ENCODE assay signal across 8 mouse cellular contexts in genomic region chr6:134793911-134794520, GRCm38 (mm10). TPM values are rescaled to one million over a fixed set of nuclear protein-coding genes. Genes with fewer than 3 reads are reported as not detected.
DNase-seq lines count a peak whose midpoint lies in the region; ATAC-seq and TF ChIP-seq lines count a peak whose summit lies in the region.

No protein-coding gene starts in this region.

- DNase-seq in gastrocnemius, adult 18-20 months (ENCODE audit: low spot score): peak; percentile 85
- DNase-seq in left cerebral cortex, adult 2 months (ENCODE audit: extremely low spot score in 1 of 2, low spot score in 2 of 2): peak; percentile 77 to 81
- peak; percentile 77 to 78 for DNase-seq in right cerebral cortex, adult 2 months (ENCODE audit: low spot score in 2 of 2)
- peak; percentile 44 for DNase-seq in urinary bladder, postnatal 10 days (ENCODE audit: low spot score)

- H3K4me3 ChIP-seq in hindbrain, embryonic 15.5 days: peak overlapping the region; percentile 19; the same call in 1 of the 2 replicates
- peak overlapping the region; percentile 24; the same call in 1 of the 2 replicates for H3K4me3 ChIP-seq in left cerebral cortex, adult 2 months

- WGBS in hindbrain, embryonic 15.5 days: 16% methylated on average over 21 of the region's 21 CpGs

- peak; percentile 94 for TF ChIP-seq CTCF in left cerebral cortex, adult 2 months (IDR thresholded peaks at IDR 0.05)

- peak; percentile 41 for ATAC-seq in activated CD4-positive, CD25-positive, alpha-beta regulatory T cell, adult 4 months
- ATAC-seq in common myeloid progenitor, adult 5-6 weeks (replicated peaks; ENCODE audit: low read depth, poor library complexity, severe bottlenecking): peak; percentile 53
- no peak for ATAC-seq in hindbrain, embryonic 15.5 days (ENCODE audit: low FRiP score, low read depth)
- ATAC-seq in megakaryocyte, adult 5-6 weeks (ENCODE audit: poor library complexity, severe bottlenecking): peak; percentile 57

- no peaks in the 10 kb centered on the region for H3K36me3 ChIP-seq in hindbrain, embryonic 15.5 days

- H3K27me3 ChIP-seq in hindbrain, embryonic 15.5 days: 0 out of 2 replicates have a peak, but pooled peaks cover 4% of the 10 kb centered on the region

- peaks cover 21% of the 10 kb centered on the region for H3K4me1 ChIP-seq in hindbrain, embryonic 15.5 days (replicated peaks)

- intact Hi-C loops in left cerebral cortex, adult 2 months (cut with DNase I): loop anchor here (1.0 to 5.0 kb wide), 3 partner anchors 37 to 135 kb away; partner anchors contain the start of gene Crebl2

- no peak overlapping the region for H3K9ac ChIP-seq in hindbrain, embryonic 15.5 days

- no peak overlapping the region for H3K27ac ChIP-seq in hindbrain, embryonic 15.5 days (replicated peaks)
- peak overlapping the region; percentile 42; the same call in 1 of the 2 replicates for H3K27ac ChIP-seq in left cerebral cortex, adult 2 months

- peak overlapping the region; percentile 46 for H3K4me2 ChIP-seq in hindbrain, embryonic 15.5 days

- H3K9me3 ChIP-seq in hindbrain, embryonic 15.5 days: no peaks in the 10 kb centered on the region

RNA-seq across cellular contexts. Expression of gene Dusp16, which starts 1.6 kb away (rescaled TPM):
- polyA plus RNA-seq in activated CD4-positive, CD25-positive, alpha-beta regulatory T cell, adult 4 months (2017; shearing (Covaris generic)): 1 to 10 TPM; 1.9 to 2.2 TPM
- 4.9 and 9.5 TPM in 2 replicates for total RNA-seq in common myeloid progenitor, adult 5-6 weeks (2017)
- 10 to 100 TPM; 12.2 to 16.7 TPM for total RNA-seq in gastrocnemius, adult 18-20 months (2021)
- polyA plus RNA-seq in hindbrain, embryonic 15.5 days (2015; fragmentation: Nextera tagmentation; extraction: Ambion mirVana): 5.5 and 5.7 TPM in 2 replicates
- 10 to 100 TPM in 1 of 2 experiments, 1 to 10 TPM in 1; 9.9 to 11.2 TPM for total RNA-seq in left cerebral cortex, adult 2 months (2021)
- total RNA-seq in megakaryocyte, adult 5-6 weeks (2015): 1.3 and 1.8 TPM in 2 replicates
- 1.2 and 1.4 TPM in 2 replicates for total RNA-seq in megakaryocyte, adult 5-6 weeks (2017)

RNA-seq across cellular contexts. Expression of gene Crebl2, which starts 35.9 kb away (rescaled TPM):
- polyA plus RNA-seq in activated CD4-positive, CD25-positive, alpha-beta regulatory T cell, adult 4 months (2017; shearing (Covaris generic)): 10 to 100 TPM; 26.3 to 31.1 TPM
- 5.1 and 11.6 TPM in 2 replicates for total RNA-seq in common myeloid progenitor, adult 5-6 weeks (2017)
- total RNA-seq in gastrocnemius, adult 18-20 months (2021): 10 to 100 TPM; 12.4 to 14.2 TPM
- 3.4 and 4.2 TPM in 2 replicates for polyA plus RNA-seq in hindbrain, embryonic 15.5 days (2015; fragmentation: Nextera tagmentation; extraction: Ambion mirVana)
- 10 to 100 TPM; 38.4 to 39.3 TPM for total RNA-seq in left cerebral cortex, adult 2 months (2021)
- total RNA-seq in megakaryocyte, adult 5-6 weeks (2015): 3.1 and 4.5 TPM in 2 replicates
- 6.7 and 6.8 TPM in 2 replicates for total RNA-seq in megakaryocyte, adult 5-6 weeks (2017)
